Comparison of ENCODE assay signal across 14 mouse cellular contexts in genomic region chr4:45746451-45746850, GRCm38 (mm10).
"Had no signal": no experiment of that assay in that cellular context is flagged by ENCODE, and none has a peak within 500 bp of the region (broad histone marks: within the 10 kb centered on the region; RNA-seq: fewer than 3 reads in every experiment).

No protein-coding gene starts in this region.

- H3K4me3 ChIP-seq: stomach, embryonic 15.5 days had no signal

- DNase-seq: kidney, adult 11 months; kidney, adult 9 months; kidney, postnatal 36 days; layer of hippocampus, adult 9-11 months; layer of hippocampus, postnatal 36 days; lung, adult 2 months; lung, postnatal 36 days; right cerebral cortex, postnatal 14 days; thymus, adult 2 months; thymus, postnatal 25 days had no signal

- H3K4me2 ChIP-seq: stomach, embryonic 15.5 days had no signal

- H3K27me3 ChIP-seq: stomach, embryonic 15.5 days had no signal

- H3K9me3 ChIP-seq: stomach, embryonic 15.5 days had no signal

- H3K27ac ChIP-seq: kidney, postnatal 0 days; liver, embryonic 14.5 days had no signal

- H3K9ac ChIP-seq: stomach, embryonic 15.5 days had no signal

- H3K36me3 ChIP-seq: stomach, embryonic 15.5 days had no signal

- ATAC-seq: lung, postnatal 0 days had no signal
